Mouse (Mus musculus) liver, embryonic 16.5 days (tissue): Measurements from ENCODE around the gene Hemk1. TPM values are rescaled to one million over a fixed set of nuclear protein-coding genes. Genes with fewer than 3 reads are reported as not detected.

Experiments
- ATAC-seq: fragments of 200-750 bp; cut with Nextera tagmentation; 2 replicates; pipeline ENCODE4 v1.8.0; 2017; ENCODE audit warnings: low read depth, mild to moderate bottlenecking, moderate number of reproducible peaks, moderate library complexity
- H3K27ac ChIP-seq: fragments of 300-500 bp; sonication (generic); 2 replicates; pipeline ENCODE4 v1.5.1; 2014; ENCODE audit warnings: mild to moderate bottlenecking, low read length
- H3K27me3 ChIP-seq: fragments of 300-500 bp; sonication (generic); 2 replicates; pipeline ENCODE4 v1.6.1; 2014; ENCODE audit warnings: low read depth, low read length, mixed read lengths; ENCODE audit not compliant: control insufficient read depth, insufficient read depth
- H3K36me3 ChIP-seq: fragments of 300-500 bp; sonication (generic); 2 replicates; pipeline ENCODE4 v1.6.1; 2014; ENCODE audit warnings: mild to moderate bottlenecking; ENCODE audit not compliant: control insufficient read depth, insufficient read depth
- H3K4me1 ChIP-seq: fragments of 300-500 bp; sonication (generic); 2 replicates; pipeline ENCODE4 v1.6.1; 2014; ENCODE audit warnings: low read depth, low read length, mixed read lengths; ENCODE audit not compliant: control insufficient read depth
- H3K4me2 ChIP-seq: fragments of 300-500 bp; sonication (generic); 2 replicates; pipeline ENCODE4 v1.6.1; 2014; ENCODE audit warnings: low read depth, low read length, mixed read lengths
- H3K4me3 ChIP-seq: fragments of 300-500 bp; sonication (generic); 2 replicates; pipeline ENCODE4 v1.5.1; 2014; ENCODE audit warnings: low read depth, mild to moderate bottlenecking, low read length
- H3K9ac ChIP-seq: fragments of 300-500 bp; sonication (generic); 2 replicates; pipeline ENCODE4 v1.6.1; 2014; ENCODE audit warnings: low read depth, low read length
- H3K9me3 ChIP-seq: fragments of 300-500 bp; sonication (generic); replicated peaks from 2 replicates; pipeline ENCODE4 v1.6.1; 2016; ENCODE audit warnings: low read length; ENCODE audit not compliant: control insufficient read depth
- WGBS: fragments of 180-500 bp; shearing (Covaris S2); extraction: QIAGEN DNeasy Blood & Tissue Kit; methylation state at CpG from one replicate; pipeline ENCODE4 v1.1.7; 2014; ENCODE audit not compliant: insufficient replicate concordance; 5-methylcytosine and 5-hydroxymethylcytosine counted together
- polyA plus RNA-seq: library from polyadenylated mRNA; unstranded; fragments of >200 nt; fragmentation: Nextera tagmentation; extraction: Ambion mirVana; gene quantifications from 2 replicates; pipeline ENCODE4 v1.2.1, GENCODE M21; 2015

The Hemk1 gene
- polyA plus RNA-seq, 1 experiment from 2014 or later: 2.9 TPM

DNA sequence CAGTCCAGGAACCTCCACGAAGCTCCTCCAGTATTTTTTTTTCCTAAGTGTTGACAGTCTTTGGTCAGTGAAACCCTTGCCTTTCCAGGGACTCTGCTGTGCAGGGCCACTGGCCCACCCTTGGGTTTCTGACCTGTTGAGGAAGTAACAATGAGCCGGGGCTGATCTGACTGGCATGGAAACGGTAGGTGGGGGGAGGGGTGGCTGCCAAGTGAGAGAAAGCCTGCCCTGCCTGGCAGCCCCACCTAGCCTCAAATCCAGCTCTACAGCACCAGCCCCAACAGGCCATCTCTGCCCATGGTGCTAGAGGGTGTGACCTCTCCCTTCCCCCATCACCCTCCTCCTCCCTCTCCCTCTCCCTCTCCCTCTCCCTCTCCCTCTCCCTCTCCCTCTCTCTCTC lies 53.1 kb downstream of the Hemk1 start:
- no peak overlapping the region for H3K4me2 ChIP-seq
- H3K4me3 ChIP-seq: no peak overlapping the region
- 11% methylated on average over 3 of the region's 3 CpGs for WGBS
- H3K9me3 ChIP-seq: no peaks in the 10 kb centered on the region
- H3K27me3 ChIP-seq: no peaks in the 10 kb centered on the region
- peaks cover 29% of the 10 kb centered on the region for H3K4me1 ChIP-seq
- ATAC-seq: no peak
- no peak overlapping the region for H3K9ac ChIP-seq
- H3K27ac ChIP-seq: no peak overlapping the region
- H3K36me3 ChIP-seq: no peaks in the 10 kb centered on the region

DNA sequence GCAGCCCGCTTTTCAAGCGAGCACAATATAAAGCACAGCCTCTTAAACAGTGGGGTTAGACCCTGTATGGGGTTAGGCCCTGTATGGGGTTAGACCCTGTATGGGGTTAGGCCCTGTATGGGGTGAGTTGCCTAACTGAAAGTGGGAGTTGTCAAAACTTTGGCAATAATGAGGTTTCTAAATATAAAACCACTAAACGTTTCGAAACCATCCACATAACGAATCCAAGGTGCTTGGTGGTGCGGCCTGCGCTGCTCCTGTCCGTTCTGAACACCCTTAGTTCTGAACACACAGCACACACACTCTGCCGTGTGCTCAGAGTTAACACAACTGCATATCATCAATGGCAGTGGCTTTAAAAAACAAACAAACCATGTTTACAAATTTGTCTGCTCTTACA lies 55.2 kb downstream of the Hemk1 start:
- Histone ChIP-seq H3K4me3 (no peak overlapping the region), H3K4me2 (no peak overlapping the region), H3K27me3 (no peaks in the 10 kb centered on the region), H3K9me3 (no peaks in the 10 kb centered on the region), H3K36me3 (no peaks in the 10 kb centered on the region), H3K27ac (no peak overlapping the region), H3K4me1 (peaks cover 14% of the 10 kb centered on the region), H3K9ac (no peak overlapping the region)
- ATAC-seq: no peak
- WGBS: 69% methylated on average over 9 of the region's 9 CpGs

DNA sequence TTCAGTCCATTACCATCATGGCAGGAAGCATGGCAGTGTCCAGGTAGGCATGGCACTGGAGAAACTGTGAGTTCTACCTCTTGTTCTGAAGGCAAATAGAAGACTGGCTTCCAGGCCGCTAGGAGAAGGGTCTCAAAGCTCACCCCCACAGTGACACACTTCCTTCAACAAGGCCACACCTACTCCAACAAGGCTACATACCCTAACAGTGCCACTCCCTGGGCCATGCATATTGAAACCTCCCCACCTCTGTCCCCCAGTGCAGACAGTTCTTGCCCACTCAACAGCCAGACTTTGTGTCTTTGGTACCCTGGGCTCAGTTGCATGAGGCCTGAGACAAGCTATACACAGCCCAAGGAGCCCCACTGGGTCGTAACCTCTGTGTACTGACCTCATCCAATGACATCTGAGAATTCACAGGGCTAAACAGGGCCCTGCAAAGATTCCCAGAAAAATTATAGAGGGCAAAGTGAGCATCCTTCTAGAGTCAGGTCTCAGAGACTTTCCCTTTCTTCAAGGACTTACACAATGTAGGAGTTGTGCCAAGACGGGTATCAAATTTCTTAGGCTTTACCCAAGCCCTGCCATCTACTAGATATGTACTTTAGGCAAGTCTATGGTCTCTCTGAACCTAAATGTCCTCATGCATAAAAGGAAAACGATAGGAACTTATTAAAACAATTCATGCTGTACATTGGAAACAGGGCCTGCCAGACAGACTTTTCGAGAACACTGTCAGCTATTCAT lies 56.7 kb downstream of the Hemk1 start:
- no peaks in the 10 kb centered on the region for H3K27me3 ChIP-seq
- H3K9me3 ChIP-seq: no peaks in the 10 kb centered on the region
- no peak overlapping the region for H3K27ac ChIP-seq
- H3K4me2 ChIP-seq: no peak overlapping the region
- 62% methylated on average over 5 of the region's 5 CpGs for WGBS
- H3K4me1 ChIP-seq: peaks cover 11% of the 10 kb centered on the region; the same call in 1 of the 2 replicates
- H3K9ac ChIP-seq: no peak overlapping the region
- no peak overlapping the region for H3K4me3 ChIP-seq
- H3K36me3 ChIP-seq: no peaks in the 10 kb centered on the region
- ATAC-seq: no peak

DNA sequence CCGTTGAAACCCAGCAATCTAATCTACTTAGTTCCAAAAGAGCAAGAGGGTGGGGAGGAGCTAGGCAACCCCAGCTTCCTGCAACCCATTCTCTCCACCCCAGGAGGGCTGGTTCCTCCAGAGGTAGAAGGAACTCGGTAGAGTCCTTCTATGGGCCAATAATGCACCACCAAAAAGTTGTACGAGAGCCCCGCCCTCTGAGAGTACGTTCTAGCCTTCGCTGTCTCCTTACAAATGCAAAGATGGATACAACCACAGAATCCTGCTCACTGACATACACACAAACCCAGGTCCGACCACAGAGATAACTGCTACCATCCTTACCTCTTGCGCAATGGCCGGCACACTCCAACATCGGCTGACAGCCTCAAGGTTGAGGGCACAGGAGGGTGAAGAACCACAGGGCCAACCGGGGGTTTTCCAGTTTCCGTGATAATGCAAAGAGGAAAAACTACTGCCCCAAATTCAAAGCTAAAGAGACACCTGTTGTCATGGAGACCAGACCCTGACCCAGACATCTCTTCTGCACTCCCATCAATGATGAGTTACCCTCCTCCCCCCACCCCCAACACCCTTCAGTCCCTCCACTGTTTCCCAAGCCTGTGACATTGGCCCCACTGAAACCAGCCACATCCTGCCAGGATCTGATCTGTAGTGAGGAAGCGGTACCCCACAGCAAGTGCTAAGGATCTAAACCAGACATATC lies 57.7 kb downstream of the Hemk1 start:
- Histone ChIP-seq H3K36me3 (no peaks in the 10 kb centered on the region), H3K4me2 (peak overlapping the region; percentile 54), H3K9me3 (no peaks in the 10 kb centered on the region), H3K4me3 (peak overlapping the region; percentile 37), H3K4me1 (peaks cover 11% of the 10 kb centered on the region; the same call in 1 of the 2 replicates), H3K9ac (peak overlapping the region; percentile 39; the same call in 1 of the 2 replicates), H3K27me3 (no peaks in the 10 kb centered on the region), H3K27ac (peak overlapping the region; percentile 70)
- peak; percentile 57 for ATAC-seq
- WGBS: 13% methylated on average over 13 of the region's 13 CpGs

DNA sequence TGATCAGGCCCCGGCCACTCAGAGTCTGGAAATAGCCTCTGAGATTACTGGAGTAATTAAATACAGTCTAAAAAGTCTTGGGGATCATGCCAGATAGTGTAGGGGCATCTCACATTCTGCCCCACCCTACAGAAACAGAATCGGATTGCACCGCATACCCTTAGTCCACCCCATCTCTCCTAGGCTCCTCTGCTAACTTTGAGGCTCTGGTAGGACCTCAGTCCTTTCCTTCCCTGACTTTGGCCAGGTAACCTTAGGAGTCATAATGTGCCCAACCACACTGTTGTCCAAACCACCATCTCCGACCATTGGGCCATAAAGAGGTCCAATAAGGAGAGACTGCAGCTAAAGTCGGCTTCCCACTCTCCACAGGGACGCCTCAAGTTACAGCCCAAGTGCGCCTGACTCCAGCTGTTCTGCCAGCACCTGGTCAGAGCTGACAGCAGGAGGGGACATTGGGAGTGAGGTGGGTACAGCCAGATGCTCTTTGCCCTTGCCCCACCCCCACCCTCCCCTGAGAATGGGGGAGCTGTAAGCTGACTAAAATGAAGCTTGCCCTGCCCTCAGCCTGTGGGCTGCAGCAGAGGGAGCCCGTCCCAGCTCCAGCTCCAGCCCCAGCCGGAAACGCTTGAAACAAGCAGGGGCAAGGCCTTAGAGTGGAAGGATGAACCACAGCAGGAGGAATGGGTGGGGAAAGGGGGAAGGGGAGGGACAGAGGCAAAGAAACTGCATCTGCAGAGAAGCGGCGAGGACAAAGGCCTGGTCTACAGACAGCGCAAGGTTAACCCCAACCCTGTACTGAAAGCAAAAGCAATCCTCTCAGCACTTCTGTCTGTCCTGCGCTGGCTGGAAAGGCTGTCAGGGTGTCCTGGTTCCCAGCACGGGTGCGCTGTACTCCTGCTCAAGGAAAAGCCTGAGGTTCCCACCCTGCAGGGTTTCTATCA lies 58.5 kb downstream of the Hemk1 start:
- peak overlapping the region; percentile 37 for H3K4me3 ChIP-seq
- H3K36me3 ChIP-seq: no peaks in the 10 kb centered on the region
- ATAC-seq: peak; percentile 9
- H3K27me3 ChIP-seq: no peaks in the 10 kb centered on the region
- H3K4me1 ChIP-seq: peaks cover 11% of the 10 kb centered on the region; the same call in 1 of the 2 replicates
- peak overlapping the region; percentile 70 for H3K27ac ChIP-seq
- H3K9ac ChIP-seq: peak overlapping the region; percentile 39; the same call in 1 of the 2 replicates
- 23% methylated on average over 16 of the region's 16 CpGs for WGBS
- no peaks in the 10 kb centered on the region for H3K9me3 ChIP-seq
- H3K4me2 ChIP-seq: peak overlapping the region; percentile 54

DNA sequence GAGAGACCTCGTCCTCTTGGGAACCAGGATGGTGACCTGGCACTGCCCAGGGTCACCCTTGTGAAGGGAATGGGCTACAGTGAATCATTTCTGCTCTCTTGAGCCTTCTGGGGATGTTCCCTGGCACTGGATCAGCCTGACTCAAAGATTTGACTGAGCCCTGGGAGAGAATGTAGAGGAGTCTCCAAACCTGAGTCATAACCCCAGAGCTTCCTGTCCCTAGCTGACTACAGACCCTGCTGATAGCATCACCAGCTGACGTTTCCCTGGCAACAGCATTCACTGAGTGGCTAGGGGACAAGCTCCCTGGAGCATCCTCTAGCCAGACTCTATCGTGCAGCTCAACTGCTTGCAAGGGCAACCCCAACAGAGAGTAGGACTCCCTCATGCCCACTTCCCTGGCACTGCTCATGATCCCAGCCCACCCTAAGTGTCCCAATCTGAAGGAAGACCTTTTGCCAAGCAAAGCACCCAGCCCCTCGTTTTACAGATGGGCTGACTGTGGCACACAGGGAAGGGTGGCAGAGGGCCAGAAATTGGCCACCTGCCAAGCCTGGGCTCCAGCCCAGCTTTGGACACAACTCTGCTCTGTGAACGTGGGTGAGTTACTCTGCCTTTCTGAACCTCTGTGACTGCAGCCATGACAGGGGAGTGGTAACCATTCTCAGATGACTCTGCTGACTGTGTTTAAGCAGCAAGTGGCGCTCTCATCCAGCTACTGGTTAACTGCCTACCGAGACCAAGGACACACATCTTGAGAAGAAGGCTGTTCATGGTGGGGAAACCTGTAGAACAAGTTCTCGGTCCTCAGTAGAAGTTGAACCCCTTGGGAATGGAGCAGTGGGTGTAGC lies 59.4 kb downstream of the Hemk1 start:
- H3K9ac ChIP-seq: no peak overlapping the region
- no peak for ATAC-seq
- WGBS: 48% methylated on average over 8 of the region's 8 CpGs
- H3K4me1 ChIP-seq: peaks cover 11% of the 10 kb centered on the region; the same call in 1 of the 2 replicates
- peak overlapping the region; percentile 54; the same call in 1 of the 2 replicates for H3K4me2 ChIP-seq
- no peak overlapping the region for H3K4me3 ChIP-seq
- no peaks in the 10 kb centered on the region for H3K9me3 ChIP-seq
- H3K27me3 ChIP-seq: no peaks in the 10 kb centered on the region
- no peak overlapping the region for H3K27ac ChIP-seq
- no peaks in the 10 kb centered on the region for H3K36me3 ChIP-seq

DNA sequence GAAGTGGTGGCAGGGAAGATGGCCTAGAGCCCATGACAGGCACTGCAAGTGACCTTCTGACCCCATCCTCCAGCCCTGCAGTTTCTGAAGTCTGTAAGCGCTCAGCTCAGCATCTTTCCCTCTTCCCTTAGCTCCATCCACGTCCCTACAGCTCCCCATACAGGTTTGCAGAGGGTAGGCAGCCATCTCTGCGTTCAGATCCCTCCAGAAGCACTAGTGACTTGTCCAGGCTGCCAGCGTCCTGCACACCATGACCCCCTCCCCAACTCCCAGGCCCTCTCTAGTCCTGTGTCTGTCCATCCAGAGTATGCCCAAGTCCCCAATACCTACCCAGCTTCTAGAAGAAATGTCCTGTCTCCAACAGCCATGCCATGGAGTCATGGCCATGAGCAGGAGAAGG lies 60.0 kb downstream of the Hemk1 start:
- Histone ChIP-seq H3K27ac (no peak overlapping the region), H3K9ac (no peak overlapping the region), H3K27me3 (no peaks in the 10 kb centered on the region), H3K4me1 (peaks cover 11% of the 10 kb centered on the region; the same call in 1 of the 2 replicates), H3K36me3 (no peaks in the 10 kb centered on the region), H3K9me3 (no peaks in the 10 kb centered on the region), H3K4me3 (no peak overlapping the region), H3K4me2 (no peak overlapping the region)
- 53% methylated on average over 4 of the region's 4 CpGs for WGBS
- no peak for ATAC-seq

DNA sequence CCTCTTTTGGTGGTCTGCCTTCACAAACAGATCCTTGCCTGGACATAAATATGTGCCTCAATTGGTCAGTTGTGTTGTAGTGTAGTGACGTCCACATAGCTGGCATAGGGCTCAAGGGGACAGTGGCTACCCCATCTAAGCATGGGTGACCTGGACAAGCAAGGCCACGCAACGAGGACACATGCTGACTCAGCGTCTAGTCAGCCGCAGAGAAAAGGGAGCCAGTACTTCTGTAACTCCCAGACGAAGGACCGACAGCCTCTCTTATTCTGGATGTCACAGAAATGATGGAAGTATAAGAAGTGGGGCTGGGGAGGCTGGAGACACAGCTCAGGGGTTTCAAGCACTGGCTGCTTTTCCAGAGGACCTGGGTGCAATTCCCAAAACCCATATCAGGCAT lies 60.5 kb downstream of the Hemk1 start:
- Histone ChIP-seq H3K27ac (no peak overlapping the region), H3K9me3 (no peaks in the 10 kb centered on the region), H3K4me2 (no peak overlapping the region), H3K36me3 (no peaks in the 10 kb centered on the region), H3K4me1 (peaks cover 11% of the 10 kb centered on the region; the same call in 1 of the 2 replicates), H3K9ac (no peak overlapping the region), H3K27me3 (no peaks in the 10 kb centered on the region), H3K4me3 (no peak overlapping the region)
- ATAC-seq: no peak
- WGBS: 77% methylated on average over 7 of the region's 7 CpGs
